Mouse (Mus musculus) limb, embryonic 11.5 days (tissue): ENCODE data around the gene Basp1. TPM values are rescaled to one million over a fixed set of nuclear protein-coding genes. Genes with fewer than 3 reads are reported as not detected.

Source experiments
- ATAC-seq: fragments of 200-750 bp; cut with Nextera tagmentation; 2 replicates; pipeline ENCODE4 v1.8.0; 2017; ENCODE audit warnings: low read depth; ENCODE audit not compliant: insufficient number of reproducible peaks, low FRiP score, low TSS enrichment
- DNase-seq: peaks from one replicate; pipeline ENCODE4 v3.0.0-alpha.2; 2015; ENCODE audit warnings: low spot score
- H3K27ac ChIP-seq: fragments of 300-500 bp; sonication (generic); replicated peaks from 2 replicates; pipeline ENCODE4 v1.5.1; 2014; ENCODE audit warnings: low read depth, mild to moderate bottlenecking, low read length
- H3K27me3 ChIP-seq: fragments of 300-500 bp; sonication (generic); 2 replicates; pipeline ENCODE4 v1.6.1; 2014; ENCODE audit warnings: mild to moderate bottlenecking, low read length, mixed read lengths; ENCODE audit not compliant: control insufficient read depth, insufficient read depth
- H3K36me3 ChIP-seq: fragments of 300-500 bp; sonication (generic); 2 replicates; pipeline ENCODE4 v1.6.1; 2014; ENCODE audit warnings: mild to moderate bottlenecking, low read length, moderate library complexity, mixed read lengths; ENCODE audit not compliant: control insufficient read depth, insufficient read depth
- H3K4me1 ChIP-seq: fragments of 300-500 bp; sonication (generic); 2 replicates; pipeline ENCODE4 v1.6.1; 2014; ENCODE audit warnings: low read length, mixed read lengths; ENCODE audit not compliant: control insufficient read depth, insufficient read depth
- H3K4me2 ChIP-seq: fragments of 300-500 bp; sonication (generic); 2 replicates; pipeline ENCODE4 v1.6.1; 2014; ENCODE audit warnings: low read depth, mild to moderate bottlenecking, moderate library complexity; ENCODE audit not compliant: severe bottlenecking
- H3K4me3 ChIP-seq: fragments of 300-500 bp; sonication (generic); 2 replicates; pipeline ENCODE4 v1.5.1; 2014; ENCODE audit warnings: low read depth, low read length
- H3K9ac ChIP-seq: fragments of 300-500 bp; sonication (generic); 2 replicates; pipeline ENCODE4 v1.6.1; 2014; ENCODE audit warnings: mild to moderate bottlenecking, low read length
- H3K9me3 ChIP-seq: fragments of 300-500 bp; sonication (generic); 2 replicates; pipeline ENCODE4 v1.6.1; 2016; ENCODE audit warnings: low read length; ENCODE audit not compliant: control insufficient read depth
- WGBS: fragments of 180-500 bp; shearing (Covaris S2); extraction: QIAGEN DNeasy Blood & Tissue Kit; methylation state at CpG from one replicate; pipeline ENCODE4 v1.1.7; 2014; 5-methylcytosine and 5-hydroxymethylcytosine counted together
- polyA plus RNA-seq: library from polyadenylated mRNA; unstranded; fragments of >200 nt; fragmentation: Nextera tagmentation; extraction: Ambion mirVana; gene quantifications from 2 replicates; pipeline ENCODE4 v1.2.1, GENCODE M21; 2014

Basp1 gene
- polyA plus RNA-seq, 1 experiment from 2014 or later = 81.8 TPM

- WGBS = 82% methylated on average over 4 of the region's 4 CpGs
- no peaks in the 10 kb centered on the region for H3K4me1 ChIP-seq
- no peaks in the 10 kb centered on the region for H3K9me3 ChIP-seq
- no peak overlapping the region for H3K27ac ChIP-seq
- no peaks in the 10 kb centered on the region; the same call in 1 of the 2 replicates for H3K36me3 ChIP-seq
- H3K4me3 ChIP-seq = no peak overlapping the region
- no peaks in the 10 kb centered on the region for H3K27me3 ChIP-seq
- no peak overlapping the region for H3K9ac ChIP-seq
- ATAC-seq (no peak), DNase-seq (no peak)
- no peak overlapping the region for H3K4me2 ChIP-seq
Measured at GRCm38 (mm10) chr15:25392525-25393099, 21.0 kb downstream of the Basp1 start.

GRCm38 (mm10) chr15:25391210-25391609, 22.4 kb downstream of the Basp1 start:
- H3K4me2 ChIP-seq = no peak overlapping the region
- DNase-seq (no peak), ATAC-seq (no peak)
- H3K36me3 ChIP-seq = no peaks in the 10 kb centered on the region; the same call in 1 of the 2 replicates
- 91% methylated on average over 5 of the region's 5 CpGs for WGBS
- H3K9me3 ChIP-seq = no peaks in the 10 kb centered on the region
- no peak overlapping the region for H3K9ac ChIP-seq
- no peak overlapping the region for H3K27ac ChIP-seq
- no peaks in the 10 kb centered on the region for H3K4me1 ChIP-seq
- H3K4me3 ChIP-seq = no peak overlapping the region
- no peaks in the 10 kb centered on the region for H3K27me3 ChIP-seq

- WGBS = 92% methylated on average over 6 of the region's 6 CpGs
- Histone ChIP-seq H3K9ac (no peak overlapping the region), H3K4me1 (no peaks in the 10 kb centered on the region), H3K27me3 (no peaks in the 10 kb centered on the region), H3K9me3 (no peaks in the 10 kb centered on the region), H3K4me2 (no peak overlapping the region), H3K4me3 (no peak overlapping the region), H3K27ac (no peak overlapping the region), H3K36me3 (no peaks in the 10 kb centered on the region; the same call in 1 of the 2 replicates)
- no peak for DNase-seq
- no peak for ATAC-seq
Measured at GRCm38 (mm10) chr15:25387572-25387971, 26.0 kb downstream of the Basp1 start.

GRCm38 (mm10) chr15:25380051-25380450, 33.5 kb downstream of the Basp1 start:
- H3K9me3 ChIP-seq = no peaks in the 10 kb centered on the region
- no peaks in the 10 kb centered on the region for H3K27me3 ChIP-seq
- no peaks in the 10 kb centered on the region for H3K4me1 ChIP-seq
- ATAC-seq = no peak
- no peak overlapping the region for H3K27ac ChIP-seq
- DNase-seq = no peak
- no peak overlapping the region for H3K4me2 ChIP-seq
- no peak overlapping the region for H3K4me3 ChIP-seq
- WGBS = 85% methylated on average over 5 of the region's 5 CpGs
- no peaks in the 10 kb centered on the region for H3K36me3 ChIP-seq
- no peak overlapping the region for H3K9ac ChIP-seq

GRCm38 (mm10) chr15:25378707-25379106, 34.9 kb downstream of the Basp1 start:
- Histone ChIP-seq H3K36me3 (no peaks in the 10 kb centered on the region), H3K4me3 (no peak overlapping the region), H3K4me1 (no peaks in the 10 kb centered on the region), H3K27ac (no peak overlapping the region), H3K4me2 (no peak overlapping the region), H3K27me3 (no peaks in the 10 kb centered on the region), H3K9me3 (no peaks in the 10 kb centered on the region), H3K9ac (no peak overlapping the region)
- DNase-seq (no peak), ATAC-seq (no peak)
- WGBS = 87% methylated on average over 8 of the region's 8 CpGs

- H3K9ac ChIP-seq = no peak overlapping the region
- ATAC-seq (no peak), DNase-seq (no peak)
- H3K4me3 ChIP-seq = no peak overlapping the region
- WGBS = 79% methylated on average over 3 of the region's 3 CpGs
- no peaks in the 10 kb centered on the region for H3K27me3 ChIP-seq
- no peaks in the 10 kb centered on the region for H3K4me1 ChIP-seq
- H3K27ac ChIP-seq = no peak overlapping the region
- no peaks in the 10 kb centered on the region for H3K9me3 ChIP-seq
- H3K4me2 ChIP-seq = no peak overlapping the region
- H3K36me3 ChIP-seq = no peaks in the 10 kb centered on the region; the same call in 1 of the 2 replicates
Measured at GRCm38 (mm10) chr15:25376914-25377313, 36.6 kb downstream of the Basp1 start.

- no peak overlapping the region for H3K9ac ChIP-seq
- ATAC-seq = no peak
- 84% methylated on average over 3 of the region's 3 CpGs for WGBS
Measured at GRCm38 (mm10) chr15:25373486-25373885, 40.1 kb downstream of the Basp1 start.

GRCm38 (mm10) chr15:25369522-25369921, 44.0 kb downstream of the Basp1 start:
- 84% methylated on average over 7 of the region's 7 CpGs for WGBS
- no peak overlapping the region for H3K4me2 ChIP-seq
- H3K36me3 ChIP-seq = no peaks in the 10 kb centered on the region; the same call in 1 of the 2 replicates
- no peaks in the 10 kb centered on the region for H3K9me3 ChIP-seq
- peaks cover 2% of the 10 kb centered on the region; the same call in 1 of the 2 replicates for H3K4me1 ChIP-seq
- H3K4me3 ChIP-seq = no peak overlapping the region
- H3K9ac ChIP-seq = no peak overlapping the region
- DNase-seq = no peak
- no peak for ATAC-seq
- H3K27ac ChIP-seq = no peak overlapping the region
- H3K27me3 ChIP-seq = no peaks in the 10 kb centered on the region

More at GRCm38 (mm10) chr15:25373486-25373885, 40.1 kb downstream of the Basp1 start:
- Histone ChIP-seq H3K27me3 (no peaks in the 10 kb centered on the region), H3K4me3 (no peak overlapping the region), H3K36me3 (no peaks in the 10 kb centered on the region; the same call in 1 of the 2 replicates), H3K4me2 (no peak overlapping the region), H3K9me3 (no peaks in the 10 kb centered on the region), H3K4me1 (no peaks in the 10 kb centered on the region), H3K27ac (no peak overlapping the region)
- DNase-seq = no peak

- Histone ChIP-seq H3K4me2 (no peak overlapping the region), H3K36me3 (peaks cover 4% of the 10 kb centered on the region; the same call in 1 of the 2 replicates), H3K9ac (no peak overlapping the region), H3K27ac (no peak overlapping the region), H3K4me1 (peaks cover 4% of the 10 kb centered on the region; the same call in 1 of the 2 replicates), H3K4me3 (no peak overlapping the region), H3K9me3 (no peaks in the 10 kb centered on the region), H3K27me3 (no peaks in the 10 kb centered on the region)
- ATAC-seq (no peak), DNase-seq (no peak)
- WGBS = 36% methylated on average over 5 of the region's 5 CpGs
Measured at GRCm38 (mm10) chr15:25365503-25365902, 48.1 kb downstream of the Basp1 start.
